Mouse (Mus musculus) liver, postnatal 0 days (tissue): ENCODE measurements around the gene Abr. TPM values are rescaled to one million over a fixed set of nuclear protein-coding genes. Genes with fewer than 3 reads are reported as not detected.

Experiments
- ATAC-seq: fragments of 200-750 bp; cut with Nextera tagmentation; 2 replicates; pipeline ENCODE4 v1.8.0; 2017; ENCODE audit warnings: mild to moderate bottlenecking, moderate library complexity
- DNase-seq: peaks from one replicate; pipeline ENCODE4 v3.0.0-alpha.2; 2016
- H3K27ac ChIP-seq: fragments of 300-500 bp; sonication (generic); 2 replicates; pipeline ENCODE4 v1.5.1; 2014; ENCODE audit warnings: antibody characterized with exemption, moderate library complexity, mild to moderate bottlenecking, low read depth
- H3K27me3 ChIP-seq: fragments of 300-500 bp; sonication (generic); 2 replicates; pipeline ENCODE4 v1.6.1; 2014; ENCODE audit warnings: low read length, control low read depth, mixed read lengths; ENCODE audit not compliant: insufficient read depth
- H3K36me3 ChIP-seq: fragments of 300-500 bp; sonication (generic); replicated peaks from 2 replicates; pipeline ENCODE4 v1.6.1; 2014; ENCODE audit warnings: mild to moderate bottlenecking, control low read depth, low read length, moderate library complexity, mixed read lengths; ENCODE audit not compliant: insufficient read depth
- H3K4me1 ChIP-seq: fragments of 300-500 bp; sonication (generic); 2 replicates; pipeline ENCODE4 v1.6.1; 2014; ENCODE audit warnings: antibody characterized with exemption, mild to moderate bottlenecking, control low read depth; ENCODE audit not compliant: insufficient read depth
- H3K4me2 ChIP-seq: fragments of 300-500 bp; sonication (generic); 2 replicates; pipeline ENCODE4 v1.6.1; 2014; ENCODE audit warnings: low read depth, mild to moderate bottlenecking, low read length, moderate library complexity, mixed read lengths
- H3K4me3 ChIP-seq: fragments of 300-500 bp; sonication (generic); 2 replicates; pipeline ENCODE4 v1.5.1; 2014; ENCODE audit warnings: low read depth, low read length
- H3K9ac ChIP-seq: fragments of 300-500 bp; sonication (generic); replicated peaks from 2 replicates; pipeline ENCODE4 v1.6.1; 2014; ENCODE audit warnings: mild to moderate bottlenecking, moderate library complexity
- H3K9me3 ChIP-seq: fragments of 300-500 bp; sonication (generic); 2 replicates; pipeline ENCODE4 v1.6.1; 2016; ENCODE audit warnings: mild to moderate bottlenecking, control low read depth, low read length, mixed read lengths
- CTCF ChIP-seq: sonication (generic); IDR thresholded peaks from 2 replicates; pipeline ENCODE4 v1.5.1; 2016; ENCODE audit warnings: antibody characterized with exemption, low read depth
- EP300 ChIP-seq: IDR thresholded peaks from 2 replicates; pipeline ENCODE4 v1.6.1; 2016; ENCODE audit warnings: antibody characterized with exemption, low read depth, mild to moderate bottlenecking
- WGBS: fragments of 180-500 bp; shearing (Covaris S2); extraction: QIAGEN DNeasy Blood & Tissue Kit; methylation state at CpG from one replicate; pipeline ENCODE4 v1.1.7; 2014; ENCODE audit not compliant: insufficient replicate concordance; 5-methylcytosine and 5-hydroxymethylcytosine counted together
- polyA plus RNA-seq: library from polyadenylated mRNA; unstranded; fragments of >200 nt; fragmentation: Nextera tagmentation; extraction: Ambion mirVana; gene quantifications from 2 replicates; pipeline ENCODE4 v1.2.1, GENCODE M21; 2015

Gene Abr
- polyA plus RNA-seq, 1 experiment from 2014 or later = 3.6 TPM

- TF ChIP-seq CTCF = no peak
- Histone ChIP-seq H3K4me2 (peak overlapping the region; percentile 32), H3K4me3 (no peak overlapping the region), H3K9ac (no peak overlapping the region), H3K27me3 (no peaks in the 10 kb centered on the region), H3K27ac (peak overlapping the region; percentile 80), H3K4me1 (peaks cover 22% of the 10 kb centered on the region), H3K36me3 (peaks cover 6% of the 10 kb centered on the region; the same call in 1 of the 2 replicates), H3K9me3 (no peaks in the 10 kb centered on the region)
- WGBS = 57% methylated on average over 13 of the region's 13 CpGs
- DNase-seq (no peak), ATAC-seq (no peak)
These were observed 143.1 kb downstream of the Abr start for GRCm38 (mm10) chr11:76478676-76479655.

GRCm38 (mm10) chr11:76477095-76477525 lies 145.0 kb downstream of the Abr start:
- Histone ChIP-seq H3K4me1 (peaks cover 14% of the 10 kb centered on the region), H3K36me3 (peaks cover 6% of the 10 kb centered on the region; the same call in 1 of the 2 replicates), H3K4me3 (no peak overlapping the region), H3K4me2 (no peak overlapping the region), H3K27me3 (no peaks in the 10 kb centered on the region), H3K9me3 (no peaks in the 10 kb centered on the region), H3K27ac (no peak overlapping the region), H3K9ac (no peak overlapping the region)
- 54% methylated on average over 5 of the region's 5 CpGs for WGBS
- DNase-seq (no peak), ATAC-seq (peak; percentile 38; the same call in 1 of the 2 replicates)
- TF ChIP-seq EP300 (no peak), CTCF (no peak)

GRCm38 (mm10) chr11:76476376-76477094 lies 145.6 kb downstream of the Abr start:
- H3K9me3 ChIP-seq = no peaks in the 10 kb centered on the region
- no peak overlapping the region for H3K9ac ChIP-seq
- ATAC-seq (no peak), DNase-seq (no peak)
- H3K27ac ChIP-seq = no peak overlapping the region
- H3K36me3 ChIP-seq = peaks cover 6% of the 10 kb centered on the region; the same call in 1 of the 2 replicates
- no peaks in the 10 kb centered on the region for H3K27me3 ChIP-seq
- TF ChIP-seq EP300 = no peak
- TF ChIP-seq CTCF = no peak
- H3K4me3 ChIP-seq = no peak overlapping the region
- no peak overlapping the region for H3K4me2 ChIP-seq
- H3K4me1 ChIP-seq = peaks cover 10% of the 10 kb centered on the region
- WGBS = 70% methylated on average over 8 of the region's 8 CpGs

- no peaks in the 10 kb centered on the region for H3K9me3 ChIP-seq
- TF ChIP-seq EP300 (no peak), CTCF (no peak)
- WGBS = 72% methylated on average over 5 of the region's 5 CpGs
- DNase-seq = no peak
- H3K9ac ChIP-seq = no peak overlapping the region
- H3K27me3 ChIP-seq = no peaks in the 10 kb centered on the region
- no peak overlapping the region for H3K4me2 ChIP-seq
- no peaks in the 10 kb centered on the region; the same call in 1 of the 2 replicates for H3K36me3 ChIP-seq
- H3K4me1 ChIP-seq = peaks cover 4% of the 10 kb centered on the region; the same call in 1 of the 2 replicates
- ATAC-seq = no peak
- no peak overlapping the region for H3K27ac ChIP-seq
- H3K4me3 ChIP-seq = no peak overlapping the region
These were observed 149.5 kb downstream of the Abr start for GRCm38 (mm10) chr11:76472617-76473016.

- no peak overlapping the region for H3K27ac ChIP-seq
- no peaks in the 10 kb centered on the region for H3K27me3 ChIP-seq
- no peak overlapping the region for H3K9ac ChIP-seq
- H3K4me2 ChIP-seq = no peak overlapping the region
- 74% methylated on average over 11 of the region's 11 CpGs for WGBS
- no peaks in the 10 kb centered on the region; the same call in 1 of the 2 replicates for H3K36me3 ChIP-seq
- H3K4me1 ChIP-seq = peaks cover 4% of the 10 kb centered on the region; the same call in 1 of the 2 replicates
- H3K9me3 ChIP-seq = no peaks in the 10 kb centered on the region
- H3K4me3 ChIP-seq = no peak overlapping the region
- no peak for DNase-seq
- TF ChIP-seq EP300 = no peak
- TF ChIP-seq CTCF = no peak
- ATAC-seq = no peak
These were observed 152.7 kb downstream of the Abr start for GRCm38 (mm10) chr11:76469311-76469998.
